Mouse (Mus musculus) neural tube, embryonic 11.5 days (tissue): Measurements from ENCODE around the gene Ly6g6c. TPM values are rescaled to one million over a fixed set of nuclear protein-coding genes. Genes with fewer than 3 reads are reported as not detected.

Experiments used
- ATAC-seq: fragments of 200-750 bp; cut with Nextera tagmentation; 2 replicates; pipeline ENCODE4 v1.8.0; 2017; ENCODE audit warnings: moderate number of reproducible peaks, mild to moderate bottlenecking, moderate TSS enrichment, moderate library complexity; ENCODE audit not compliant: insufficient read depth, low FRiP score, low TSS enrichment
- DNase-seq: peaks from one replicate; pipeline ENCODE4 v3.0.0-alpha.2; 2015; ENCODE audit warnings: low spot score
- H3K27ac ChIP-seq: fragments of 300-500 bp; sonication (generic); 2 replicates; pipeline ENCODE4 v1.5.1; 2014; ENCODE audit warnings: low read depth, mild to moderate bottlenecking, low read length
- H3K27me3 ChIP-seq: fragments of 300-500 bp; sonication (generic); 2 replicates; pipeline ENCODE4 v1.6.1; 2014; ENCODE audit warnings: mild to moderate bottlenecking, low read length, mixed read lengths; ENCODE audit not compliant: control insufficient read depth, insufficient read depth
- H3K36me3 ChIP-seq: fragments of 300-500 bp; sonication (generic); 2 replicates; pipeline ENCODE4 v1.6.1; 2014; ENCODE audit warnings: mild to moderate bottlenecking, low read length, moderate library complexity, mixed read lengths; ENCODE audit not compliant: control insufficient read depth, insufficient read depth
- H3K4me1 ChIP-seq: fragments of 300-500 bp; sonication (generic); 2 replicates; pipeline ENCODE4 v1.6.1; 2014; ENCODE audit warnings: low read length, mixed read lengths; ENCODE audit not compliant: control insufficient read depth, insufficient read depth
- H3K4me2 ChIP-seq: fragments of 300-500 bp; sonication (generic); 2 replicates; pipeline ENCODE4 v1.6.1; 2014; ENCODE audit warnings: low read depth, mild to moderate bottlenecking, moderate library complexity
- H3K4me3 ChIP-seq: fragments of 300-500 bp; sonication (generic); 2 replicates; pipeline ENCODE4 v1.5.1; 2014; ENCODE audit warnings: low read depth, low read length
- H3K9ac ChIP-seq: fragments of 300-500 bp; sonication (generic); 2 replicates; pipeline ENCODE4 v1.6.1; 2014; ENCODE audit warnings: mild to moderate bottlenecking, low read length
- H3K9me3 ChIP-seq: fragments of 300-500 bp; sonication (generic); 2 replicates; pipeline ENCODE4 v1.6.1; 2016; ENCODE audit warnings: low read length; ENCODE audit not compliant: control insufficient read depth
- WGBS: fragments of 180-500 bp; shearing (Covaris S2); extraction: QIAGEN DNeasy Blood & Tissue Kit; methylation state at CpG from one replicate; pipeline ENCODE4 v1.1.7; 2014; 5-methylcytosine and 5-hydroxymethylcytosine counted together
- polyA plus RNA-seq: library from polyadenylated mRNA; unstranded; fragments of >200 nt; fragmentation: Nextera tagmentation; extraction: Ambion mirVana; gene quantifications from 2 replicates; pipeline ENCODE4 v1.2.1, GENCODE M21; 2014

Gene Ly6g6c
- polyA plus RNA-seq, 1 experiment from 2014 or later = not detected

- 80% methylated on average over 4 of the region's 4 CpGs for WGBS
- Histone ChIP-seq H3K27me3 (no peaks in the 10 kb centered on the region), H3K9me3 (no peaks in the 10 kb centered on the region), H3K4me1 (peaks cover 9% of the 10 kb centered on the region), H3K36me3 (no peaks in the 10 kb centered on the region), H3K27ac (no peak overlapping the region), H3K9ac (no peak overlapping the region), H3K4me3 (no peak overlapping the region), H3K4me2 (no peak overlapping the region)
- DNase-seq (no peak), ATAC-seq (no peak)
Observed at GRCm38 (mm10) chr17:35080710-35081109, 15.5 kb downstream of the Ly6g6c start.

DNA sequence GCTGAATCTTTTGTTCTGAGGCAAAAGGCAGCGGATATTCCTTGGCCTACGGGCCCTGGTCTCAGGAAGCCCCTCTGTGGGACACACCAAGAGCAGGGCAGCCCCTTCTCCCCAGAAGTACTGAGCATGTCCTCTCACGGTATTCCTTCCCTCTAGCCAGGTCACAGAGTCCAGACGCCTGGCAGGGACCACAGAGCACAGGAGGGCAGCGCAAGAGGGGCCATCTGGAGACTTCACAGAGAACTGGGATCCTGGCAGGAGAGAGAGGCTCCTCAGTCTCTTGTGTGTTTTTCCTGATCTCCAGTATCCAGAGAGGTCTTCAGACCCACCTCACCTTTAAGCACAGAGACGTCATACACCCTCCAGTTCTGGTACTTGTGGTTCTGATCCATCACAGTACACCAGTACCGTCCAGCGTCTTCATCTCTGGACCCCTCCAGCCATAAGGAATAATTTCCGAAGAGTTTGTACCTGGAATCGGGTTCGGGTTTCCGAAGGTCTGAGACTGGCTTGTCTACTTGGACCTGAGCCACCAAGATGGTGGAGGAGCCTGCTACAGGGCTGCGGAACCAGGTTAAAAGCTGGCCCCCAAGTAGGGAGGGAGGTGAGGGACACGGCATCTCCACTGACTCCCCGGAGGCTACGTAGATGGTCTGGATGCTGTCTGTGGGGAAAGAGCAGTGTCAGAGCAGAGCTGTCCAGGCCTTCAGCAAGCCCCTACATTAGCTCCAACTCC, 17.8 kb downstream of the Ly6g6c start:
- Histone ChIP-seq H3K4me1 (0 out of 2 replicates have a peak, but pooled peaks cover under 1% of the 10 kb centered on the region), H3K9ac (no peak overlapping the region), H3K27me3 (no peaks in the 10 kb centered on the region), H3K36me3 (no peaks in the 10 kb centered on the region), H3K9me3 (no peaks in the 10 kb centered on the region), H3K27ac (no peak overlapping the region), H3K4me3 (no peak overlapping the region), H3K4me2 (no peak overlapping the region)
- 89% methylated on average over 16 of the region's 16 CpGs for WGBS
- no peak for DNase-seq
- ATAC-seq = no peak

- no peaks in the 10 kb centered on the region for H3K4me1 ChIP-seq
- DNase-seq = no peak
- ATAC-seq = no peak
- WGBS = 79% methylated on average over 3 of the region's 3 CpGs
- no peak overlapping the region for H3K4me3 ChIP-seq
- no peak overlapping the region for H3K9ac ChIP-seq
- no peaks in the 10 kb centered on the region for H3K9me3 ChIP-seq
- no peak overlapping the region for H3K4me2 ChIP-seq
- H3K27me3 ChIP-seq = no peaks in the 10 kb centered on the region
- no peaks in the 10 kb centered on the region for H3K36me3 ChIP-seq
- no peak overlapping the region for H3K27ac ChIP-seq
Observed at GRCm38 (mm10) chr17:35083929-35084497, 18.8 kb downstream of the Ly6g6c start.

DNA sequence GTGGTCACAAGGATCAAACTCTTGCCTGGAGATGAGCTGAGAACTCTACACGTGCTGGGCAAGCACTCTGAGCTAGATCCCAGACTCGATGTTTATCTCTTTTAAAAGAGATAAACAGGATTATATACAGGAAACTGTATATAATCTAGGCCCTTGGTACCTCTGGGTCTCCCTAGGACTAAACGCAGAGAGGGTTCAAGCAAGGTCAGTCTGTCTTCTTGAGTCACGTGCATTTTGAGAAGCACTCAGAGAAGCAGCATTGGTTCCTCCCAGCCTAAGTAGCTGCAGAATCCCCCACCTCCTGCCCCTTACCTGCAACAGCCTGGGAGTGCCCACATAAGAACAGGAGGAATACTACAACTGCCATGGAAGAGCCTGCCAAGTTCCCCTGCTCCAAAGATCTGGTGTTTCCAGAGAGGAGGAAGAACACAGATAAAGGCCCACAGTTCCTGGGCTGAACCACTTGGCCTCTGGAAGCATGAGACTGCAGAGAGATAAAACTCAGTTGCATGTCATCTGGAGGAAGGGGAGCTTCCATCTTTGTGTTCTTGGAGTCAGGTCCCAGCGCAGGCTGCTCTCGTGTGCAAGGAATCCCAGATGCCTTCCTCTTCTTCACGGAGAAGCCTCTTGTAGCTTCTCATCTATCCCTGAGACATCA, 20.1 kb downstream of the Ly6g6c start, which contains the start of gene Ly6g6f:
TSS of gene Ly6g6f (minus strand) at position 403 of the 658 bp plus-strand sequence.
- WGBS = 84% methylated on average over 7 of the region's 7 CpGs
- Histone ChIP-seq H3K36me3 (no peaks in the 10 kb centered on the region), H3K4me3 (no peak within 1 kb of the TSS), H3K9me3 (no peaks in the 10 kb centered on the region), H3K27me3 (no peaks in the 10 kb centered on the region), H3K4me2 (no peak within 1 kb of the TSS), H3K4me1 (peaks cover 5% of the 10 kb centered on the region; the same call in 1 of the 2 replicates), H3K9ac (no peak within 1 kb of the TSS), H3K27ac (no peak within 1 kb of the TSS)
- ATAC-seq (no peak), DNase-seq (no peak)

DNA sequence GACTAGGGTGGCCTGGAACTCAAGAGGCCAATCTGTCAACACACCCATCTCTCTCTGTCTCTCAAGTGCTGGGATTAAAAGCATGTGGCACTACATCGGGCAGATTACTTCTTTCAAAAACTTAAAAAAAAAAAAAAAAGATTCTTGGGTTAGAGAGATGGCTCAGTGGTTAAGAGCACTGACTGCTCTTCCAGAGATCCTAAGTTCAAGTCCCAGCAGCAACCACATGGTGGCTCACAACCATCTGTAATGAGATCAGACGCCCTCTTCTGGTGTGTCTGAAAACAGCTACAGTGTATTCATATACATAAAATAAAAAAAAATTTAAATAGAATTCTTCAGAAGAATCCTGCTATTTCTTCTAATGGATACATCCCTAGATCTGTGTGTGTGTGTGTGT, 23.0 kb downstream of the Ly6g6c start:
- no peak overlapping the region for H3K4me3 ChIP-seq
- H3K9me3 ChIP-seq = no peaks in the 10 kb centered on the region
- peaks cover 3% of the 10 kb centered on the region; the same call in 1 of the 2 replicates for H3K36me3 ChIP-seq
- no peak overlapping the region for H3K4me2 ChIP-seq
- H3K27ac ChIP-seq = no peak overlapping the region
- H3K4me1 ChIP-seq = peaks cover 6% of the 10 kb centered on the region; the same call in 1 of the 2 replicates
- DNase-seq (no peak), ATAC-seq (no peak)
- 50% methylated on average over 2 of the region's 2 CpGs for WGBS
- no peaks in the 10 kb centered on the region for H3K27me3 ChIP-seq
- H3K9ac ChIP-seq = no peak overlapping the region

GRCm38 (mm10) chr17:35088825-35089644, 23.8 kb downstream of the Ly6g6c start, which contains the start of gene Abhd16a:
Abhd16a (plus strand) TSS chr17:35089263.
- Histone ChIP-seq H3K4me2 (peak within 1 kb of the TSS; percentile 66), H3K9me3 (no peaks in the 10 kb centered on the region), H3K27me3 (no peaks in the 10 kb centered on the region), H3K9ac (peak within 1 kb of the TSS; percentile 93), H3K27ac (peak within 1 kb of the TSS; percentile 94), H3K36me3 (peaks cover 3% of the 10 kb centered on the region; the same call in 1 of the 2 replicates), H3K4me1 (peaks cover 6% of the 10 kb centered on the region; the same call in 1 of the 2 replicates), H3K4me3 (peak within 1 kb of the TSS; percentile 60)
- DNase-seq (peak; percentile 97), ATAC-seq (peak; percentile 98)
- WGBS = 3% methylated on average over 67 of the region's 67 CpGs

DNA sequence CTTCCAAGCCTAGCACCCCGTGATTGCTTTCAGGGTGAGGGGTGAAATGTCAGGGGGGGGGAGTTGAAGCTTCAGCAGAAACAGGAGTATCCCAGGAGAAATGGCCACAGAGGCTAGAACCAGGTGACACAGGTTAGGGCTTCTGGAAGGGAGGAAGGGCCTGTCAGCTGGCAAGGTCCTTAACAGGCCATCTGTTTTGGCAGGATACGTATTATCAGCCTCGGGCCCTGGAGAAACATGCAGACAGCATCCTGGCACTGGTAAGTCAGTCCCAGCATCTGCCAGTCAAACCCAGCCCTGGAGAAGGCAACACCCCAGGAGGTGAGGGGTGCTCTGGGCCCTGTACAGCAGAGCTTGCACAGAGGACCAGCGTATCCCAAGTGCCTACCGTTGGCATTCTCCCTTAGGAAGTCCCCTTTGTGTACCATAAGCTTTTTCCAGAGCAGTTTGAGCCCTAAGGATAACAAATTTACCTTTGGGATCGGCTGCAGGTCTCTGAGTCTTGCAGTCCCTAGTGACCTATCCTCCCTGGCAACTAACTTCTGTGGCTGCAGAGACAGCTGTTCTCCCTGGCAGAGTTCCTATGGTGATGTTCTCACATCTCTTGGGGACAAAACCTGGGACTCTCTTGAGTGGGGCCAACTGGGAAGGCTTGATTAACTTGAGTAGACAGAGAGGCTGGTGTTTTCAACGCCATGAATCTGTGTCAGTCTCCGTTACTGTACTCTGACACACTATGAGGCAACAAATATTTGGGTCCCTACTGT, 25.2 kb downstream of the Ly6g6c start:
- H3K27me3 ChIP-seq = no peaks in the 10 kb centered on the region
- peak overlapping the region; percentile 66; the same call in 1 of the 2 replicates for H3K4me2 ChIP-seq
- H3K36me3 ChIP-seq = peaks cover 5% of the 10 kb centered on the region
- ATAC-seq (no peak), DNase-seq (no peak)
- no peak overlapping the region for H3K27ac ChIP-seq
- 79% methylated on average over 8 of the region's 8 CpGs for WGBS
- H3K4me1 ChIP-seq = peaks cover 6% of the 10 kb centered on the region; the same call in 1 of the 2 replicates
- 0 out of 2 replicates have a peak overlapping the region, but pooled peaks have one; percentile 3 for H3K9ac ChIP-seq
- no peaks in the 10 kb centered on the region for H3K9me3 ChIP-seq
- H3K4me3 ChIP-seq = peak overlapping the region; percentile 60; the same call in 1 of the 2 replicates
